Mouse (Mus musculus) lung, postnatal 0 days (tissue): ENCODE data around the gene Ltv1.

Source experiments
- CTCF ChIP-seq: IDR thresholded peaks from 2 replicates; pipeline ENCODE4 v1.5.1; 2016; ENCODE audit warnings: antibody characterized with exemption, mild to moderate bottlenecking
- EP300 ChIP-seq: IDR thresholded peaks from 2 replicates; pipeline ENCODE4 v1.6.1; 2016; ENCODE audit warnings: antibody characterized with exemption, mild to moderate bottlenecking, control low read depth

GRCm38 (mm10) chr10:13162031-13162430 is 30.9 kb downstream of the Ltv1 start:
- TF ChIP-seq CTCF (no peak), EP300 (no peak)
